Mouse (Mus musculus): ENCODE measurements around the gene Snrnp70. TPM values are rescaled to one million over a fixed set of nuclear protein-coding genes. Genes with fewer than 3 reads are reported as not detected.

Snrnp70 gene
- polyA plus RNA-seq, 1 experiment: 781 TPM

DNA sequence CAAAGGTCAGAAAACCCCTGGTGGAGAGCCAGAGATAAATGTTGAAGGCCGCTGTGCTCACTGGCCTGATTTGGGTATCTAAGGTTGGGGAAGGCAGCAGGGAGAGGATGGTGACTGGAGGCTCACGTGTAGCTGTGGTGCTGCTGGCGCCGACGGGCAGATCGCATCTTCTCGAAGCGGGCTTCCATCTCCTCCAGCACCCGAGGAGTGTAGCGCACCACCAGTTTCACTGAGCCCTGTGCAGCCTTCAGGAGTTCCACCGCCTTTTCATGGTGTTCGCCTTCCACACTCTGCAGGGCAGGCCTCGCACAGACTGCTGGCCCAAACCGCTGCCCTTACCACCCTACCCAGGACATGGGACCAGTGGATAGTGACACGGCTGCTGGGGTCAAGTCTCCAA, 27.4 kb downstream of the Snrnp70 start:
- WGBS: 82% methylated on average over 15 of the region's 15 CpGs
- TF ChIP-seq CTCF (IDR thresholded peaks at IDR 0.05; ENCODE audit: control insufficient read depth, insufficient read depth, low read length) (no peak), POLR2A (IDR thresholded peaks at IDR 0.05; ENCODE audit: borderline replicate concordance, control insufficient read depth, low read depth, low read length) (no peak)
- no peaks in the 10 kb centered on the region; the same call in 1 of the 2 replicates for H3K4me1 ChIP-seq (ENCODE audit: control insufficient read depth, insufficient read depth, low read length)
- H3K4me3 ChIP-seq (replicated peaks; ENCODE audit: control insufficient read depth, low read depth, low read length): no peak overlapping the region
- no peak overlapping the region for H3K27ac ChIP-seq (ENCODE audit: control insufficient read depth, insufficient read depth, low read depth, low read length, poor library complexity)

DNA sequence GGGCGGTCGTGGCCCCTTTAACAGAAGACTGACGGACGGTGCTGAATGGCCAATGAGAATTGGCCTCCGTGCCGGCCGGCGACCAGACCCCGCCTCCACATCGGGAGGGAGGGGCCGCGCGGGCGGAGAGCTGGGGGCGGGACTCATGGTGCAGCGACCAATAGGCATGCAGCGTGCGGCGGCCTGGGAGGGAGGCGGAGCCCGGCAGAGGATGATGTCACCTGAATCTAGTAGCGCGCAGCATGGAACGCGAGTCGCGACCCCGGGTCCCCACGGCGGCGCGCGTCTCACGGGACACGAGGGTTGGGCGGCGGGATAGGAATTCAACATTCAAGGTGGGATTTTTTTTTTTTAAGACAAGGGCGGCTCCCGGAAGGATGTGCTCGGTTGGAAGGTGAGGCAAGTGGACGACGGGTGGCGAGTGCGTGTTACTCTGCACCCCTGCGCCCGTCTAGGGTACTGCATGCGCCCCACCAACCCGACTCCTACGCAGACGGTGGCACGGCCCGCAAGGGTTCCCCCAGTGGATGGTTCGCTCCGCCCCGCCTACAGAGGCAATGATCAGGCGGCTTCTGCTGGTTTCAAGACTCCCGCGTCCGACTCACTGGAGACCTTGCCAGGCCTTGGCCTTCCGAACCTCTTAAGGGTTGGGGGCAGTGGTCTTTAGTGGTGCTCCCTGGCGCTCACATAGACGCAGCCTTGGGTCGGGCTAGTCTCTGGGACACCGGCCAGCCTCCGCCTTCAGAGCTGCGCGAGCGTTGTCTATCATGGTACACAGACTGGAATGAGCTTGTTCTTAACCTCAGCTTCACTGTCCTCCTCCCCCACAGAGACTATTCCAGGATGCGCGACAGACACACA, 28.3 kb downstream of the Snrnp70 start:
- 1% methylated on average over 70 of the region's 70 CpGs for WGBS
- Histone ChIP-seq H3K4me3 (replicated peaks; ENCODE audit: control insufficient read depth, low read depth, low read length) (peak overlapping the region; percentile 71), H3K4me1 (ENCODE audit: control insufficient read depth, insufficient read depth, low read length) (no peaks in the 10 kb centered on the region; the same call in 1 of the 2 replicates), H3K27ac (ENCODE audit: control insufficient read depth, insufficient read depth, low read depth, low read length, poor library complexity) (0 out of 2 replicates have a peak overlapping the region, but pooled peaks have one; percentile 27)
- TF ChIP-seq CTCF (IDR thresholded peaks at IDR 0.05; ENCODE audit: control insufficient read depth, insufficient read depth, low read length) (peak; percentile 70), POLR2A (IDR thresholded peaks at IDR 0.05; ENCODE audit: borderline replicate concordance, control insufficient read depth, low read depth, low read length) (peak; percentile 20; the same call in 1 of the 2 replicates)

DNA sequence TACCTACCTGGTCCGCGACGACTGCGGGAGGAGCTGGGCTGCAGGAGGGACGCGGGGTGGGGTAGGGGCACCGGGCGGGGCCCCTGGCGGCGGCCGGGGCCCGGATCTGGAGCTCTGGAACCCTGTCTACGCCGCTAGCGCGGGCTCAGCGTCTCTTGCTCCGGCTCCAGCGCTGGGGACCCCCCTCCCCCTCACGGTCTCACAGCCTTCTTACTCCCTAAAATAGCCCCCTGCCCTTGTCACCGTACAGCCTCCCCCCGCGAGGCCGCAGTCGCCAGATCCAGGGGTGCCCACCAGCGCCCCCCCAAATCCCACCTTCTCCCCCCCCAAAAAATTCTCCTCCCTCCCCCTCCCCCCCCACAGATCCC, 28.9 kb downstream of the Snrnp70 start, which contains the start of gene Ppfia3:
Ppfia3 (minus strand) TSS at position 368 of the 368 bp plus-strand sequence.
- no peak for TF ChIP-seq CTCF (IDR thresholded peaks at IDR 0.05; ENCODE audit: control insufficient read depth, insufficient read depth, low read length)
- no peak for TF ChIP-seq POLR2A (IDR thresholded peaks at IDR 0.05; ENCODE audit: borderline replicate concordance, control insufficient read depth, low read depth, low read length)
- Histone ChIP-seq H3K4me1 (ENCODE audit: control insufficient read depth, insufficient read depth, low read length) (no peaks in the 10 kb centered on the region; the same call in 1 of the 2 replicates), H3K4me3 (replicated peaks; ENCODE audit: control insufficient read depth, low read depth, low read length) (peak within 1 kb of the TSS; percentile 71), H3K27ac (ENCODE audit: control insufficient read depth, insufficient read depth, low read depth, low read length, poor library complexity) (0 out of 2 replicates have a peak within 1 kb of the TSS, but pooled peaks have one; percentile 27)
- under 1% methylated on average over 25 of the region's 26 CpGs for WGBS

DNA sequence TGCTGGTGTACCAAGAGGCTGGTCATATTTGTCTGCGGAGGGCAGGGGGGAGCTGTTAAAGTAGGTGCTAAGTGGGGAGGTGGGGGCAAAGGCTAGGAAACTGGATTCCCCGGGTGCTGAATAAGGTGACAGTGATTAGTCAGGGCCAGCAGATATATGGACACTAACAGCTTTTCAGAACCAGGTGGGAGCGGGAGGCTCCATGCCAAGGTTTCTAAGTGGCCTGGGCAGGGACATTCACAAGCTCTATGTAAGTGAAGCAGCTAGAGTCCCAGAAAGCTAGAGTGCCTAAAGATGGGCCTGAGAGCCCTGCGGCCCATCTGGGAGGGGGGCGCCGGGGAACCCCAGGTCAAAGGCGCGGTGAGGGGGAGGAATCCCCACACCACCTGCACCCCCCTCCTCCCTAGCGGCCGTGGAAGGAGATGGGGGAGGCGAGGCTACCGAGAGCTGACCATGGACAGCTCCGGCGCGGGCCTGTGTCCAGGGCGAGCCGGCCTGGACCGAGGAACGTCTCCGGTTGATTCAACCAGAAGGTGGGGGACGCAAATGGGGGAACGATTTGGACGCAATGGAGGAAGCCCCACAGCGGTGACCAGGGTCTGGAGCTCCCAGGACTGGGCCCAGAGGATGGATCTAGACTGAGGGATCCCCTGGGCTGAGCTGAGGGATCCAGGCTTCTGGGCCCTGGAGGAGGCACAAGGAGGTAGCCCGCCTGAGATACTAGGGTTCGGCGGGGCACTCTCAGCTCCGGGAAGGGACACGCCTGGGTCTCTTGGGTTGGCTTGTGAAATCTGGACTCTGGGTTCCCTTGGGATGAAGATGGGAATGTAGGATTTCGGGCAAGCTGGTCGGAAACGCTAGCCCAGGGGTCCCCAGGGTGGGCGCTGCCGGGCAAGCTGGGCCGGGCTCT, 29.5 kb downstream of the Snrnp70 start:
- TF ChIP-seq POLR2A (IDR thresholded peaks at IDR 0.05; ENCODE audit: borderline replicate concordance, control insufficient read depth, low read depth, low read length) (no peak), CTCF (IDR thresholded peaks at IDR 0.05; ENCODE audit: control insufficient read depth, insufficient read depth, low read length) (no peak)
- Histone ChIP-seq H3K4me1 (ENCODE audit: control insufficient read depth, insufficient read depth, low read length) (no peaks in the 10 kb centered on the region; the same call in 1 of the 2 replicates), H3K27ac (ENCODE audit: control insufficient read depth, insufficient read depth, low read depth, low read length, poor library complexity) (no peak overlapping the region), H3K4me3 (replicated peaks; ENCODE audit: control insufficient read depth, low read depth, low read length) (no peak overlapping the region)
- WGBS: 13% methylated on average over 35 of the region's 35 CpGs

DNA sequence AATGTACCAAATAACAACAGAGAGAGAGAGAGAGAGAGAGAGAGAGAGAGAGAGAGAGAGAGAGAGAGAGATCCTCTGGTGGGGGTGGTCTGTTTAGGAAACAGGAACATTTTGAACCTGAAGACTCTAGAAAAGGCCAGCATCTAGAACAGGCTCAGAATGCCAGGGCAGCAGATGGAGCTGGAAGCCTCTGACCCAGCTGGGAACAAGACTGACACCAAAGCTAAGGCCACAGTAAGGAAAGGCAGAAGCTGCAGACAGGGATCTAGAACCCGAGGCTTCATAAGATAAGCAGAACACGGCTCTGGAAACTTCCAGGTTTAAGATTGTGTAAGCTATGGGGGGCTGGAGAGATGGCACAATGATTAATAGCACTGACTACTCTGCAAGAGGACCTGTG, 31.6 kb downstream of the Snrnp70 start:
- no peak overlapping the region for H3K27ac ChIP-seq (ENCODE audit: control insufficient read depth, insufficient read depth, low read depth, low read length, poor library complexity)
- TF ChIP-seq CTCF (IDR thresholded peaks at IDR 0.05; ENCODE audit: control insufficient read depth, insufficient read depth, low read length): no peak
- no peak for TF ChIP-seq POLR2A (IDR thresholded peaks at IDR 0.05; ENCODE audit: borderline replicate concordance, control insufficient read depth, low read depth, low read length)
- WGBS: 34% methylated on average over 2 of the region's 2 CpGs
- H3K4me1 ChIP-seq (ENCODE audit: control insufficient read depth, insufficient read depth, low read length): no peaks in the 10 kb centered on the region
- no peak overlapping the region for H3K4me3 ChIP-seq (replicated peaks; ENCODE audit: control insufficient read depth, low read depth, low read length)

DNA sequence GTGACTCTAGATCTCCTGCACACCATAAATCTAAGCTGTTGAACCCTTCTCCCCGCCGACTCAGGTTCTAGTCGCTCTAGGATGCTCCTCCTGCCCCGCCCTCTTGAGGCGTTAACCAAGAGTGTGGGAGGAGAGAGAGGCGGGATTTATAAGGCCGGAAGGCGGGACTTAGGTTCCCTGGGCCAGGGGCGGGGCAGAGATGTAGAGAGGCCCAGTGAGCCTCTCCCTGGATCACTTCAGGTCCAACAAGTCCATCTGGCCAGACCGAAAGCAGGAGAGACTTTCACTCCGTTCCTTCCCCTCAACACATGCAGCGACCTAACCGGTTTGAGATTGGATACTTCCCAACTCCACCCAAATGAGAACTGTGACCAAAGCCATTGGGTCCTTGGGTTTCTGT, 32.7 kb downstream of the Snrnp70 start:
- no peak overlapping the region for H3K27ac ChIP-seq (ENCODE audit: control insufficient read depth, insufficient read depth, low read depth, low read length, poor library complexity)
- H3K4me1 ChIP-seq (ENCODE audit: control insufficient read depth, insufficient read depth, low read length): no peaks in the 10 kb centered on the region
- H3K4me3 ChIP-seq (replicated peaks; ENCODE audit: control insufficient read depth, low read depth, low read length): no peak overlapping the region
- no peak for TF ChIP-seq CTCF (IDR thresholded peaks at IDR 0.05; ENCODE audit: control insufficient read depth, insufficient read depth, low read length)
- WGBS: 8% methylated on average over 13 of the region's 13 CpGs

DNA sequence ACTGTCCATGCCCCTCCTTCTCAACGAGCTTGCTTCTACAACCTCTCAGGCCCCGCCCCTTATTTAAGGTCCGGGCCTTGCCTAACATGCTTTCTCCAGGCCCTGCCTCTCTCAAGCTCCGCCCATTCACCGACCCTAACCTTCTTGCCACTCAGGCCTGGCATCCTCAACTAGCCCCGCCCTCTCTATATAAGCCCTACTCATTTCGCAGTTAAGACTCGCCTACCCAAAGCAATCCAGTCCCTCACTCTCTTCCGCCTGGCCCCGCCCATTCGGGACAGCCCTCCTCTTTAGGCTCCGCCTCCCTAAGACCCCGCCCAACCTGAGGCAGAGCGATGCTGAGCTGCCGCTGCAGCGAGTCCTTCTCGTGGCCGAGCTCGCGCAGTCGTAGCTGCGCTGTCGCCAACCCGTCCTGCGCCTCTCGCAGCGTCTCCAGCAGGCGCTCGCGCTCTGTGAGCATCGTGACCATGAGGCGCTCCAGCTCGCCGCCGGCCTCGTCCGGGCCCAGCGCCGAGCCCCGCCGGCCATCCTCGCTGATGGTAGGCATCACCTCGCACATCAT, 34.2 kb downstream of the Snrnp70 start:
- Histone ChIP-seq H3K4me3 (replicated peaks; ENCODE audit: control insufficient read depth, low read depth, low read length) (no peak overlapping the region), H3K27ac (ENCODE audit: control insufficient read depth, insufficient read depth, low read depth, low read length, poor library complexity) (no peak overlapping the region), H3K4me1 (ENCODE audit: control insufficient read depth, insufficient read depth, low read length) (no peaks in the 10 kb centered on the region)
- no peak for TF ChIP-seq CTCF (IDR thresholded peaks at IDR 0.05; ENCODE audit: control insufficient read depth, insufficient read depth, low read length)
- TF ChIP-seq POLR2A (IDR thresholded peaks at IDR 0.05; ENCODE audit: borderline replicate concordance, control insufficient read depth, low read depth, low read length): 0 out of 2 replicates have a peak, but pooled peaks have one; percentile 36
- under 1% methylated on average over 43 of the region's 43 CpGs for WGBS
